Mouse (Mus musculus): ENCODE data around the gene Reep3.

- TF ChIP-seq NELFE (IDR thresholded peaks at IDR 0.05; ENCODE audit: low read depth, low read length) (no peak), SIN3A (IDR thresholded peaks at IDR 0.05; ENCODE audit: low read length) (no peak), CTCF (IDR thresholded peaks at IDR 0.05 in 2 of 3, conservative IDR thresholded peaks at IDR 0.05 in 1 of 3; ENCODE audit: control insufficient read depth in 1 of 3, insufficient read depth in 1 of 3, low read depth in 2 of 3, low read length in 3 of 3, poor library complexity in 1 of 3, severe bottlenecking in 1 of 3) (no peak), TAL1 (IDR thresholded peaks at IDR 0.05; ENCODE audit: low read length) (no peak), UBTF (IDR thresholded peaks at IDR 0.05; ENCODE audit: borderline replicate concordance, insufficient read depth, low read depth, low read length) (no peak), EP300 (IDR thresholded peaks at IDR 0.05; ENCODE audit: low read depth in 1 of 2, low read length in 2 of 2) (no peak), MAX (IDR thresholded peaks at IDR 0.05; ENCODE audit: low read length) (no peak), SMC3 (IDR thresholded peaks at IDR 0.05; ENCODE audit: low read depth, low read length) (no peak), E2F4 (IDR thresholded peaks at IDR 0.05; ENCODE audit: borderline replicate concordance, low read depth, low read length) (no peak), GATA1 (IDR thresholded peaks at IDR 0.05; ENCODE audit: low read depth, low read length) (no peak), POLR2A (IDR thresholded peaks at IDR 0.05; ENCODE audit: control insufficient read depth in 1 of 2, insufficient read depth in 1 of 2, low read depth in 1 of 2, low read length in 2 of 2, poor library complexity in 1 of 2) (no peak)
These were observed 2.6 kb upstream of the Reep3 start for GRCm38 (mm10) chr10:67099183-67099929.
